Mouse (Mus musculus): Measurements from ENCODE around the gene Fut2. TPM values are rescaled to one million over a fixed set of nuclear protein-coding genes. Genes with fewer than 3 reads are reported as not detected.
A peak's percentile ranks its signal among the peaks of the same experiment; 100 is the strongest.

Gene Fut2
- polyA plus RNA-seq, 1 experiment from 2014 or later = 0.38 TPM

DNA sequence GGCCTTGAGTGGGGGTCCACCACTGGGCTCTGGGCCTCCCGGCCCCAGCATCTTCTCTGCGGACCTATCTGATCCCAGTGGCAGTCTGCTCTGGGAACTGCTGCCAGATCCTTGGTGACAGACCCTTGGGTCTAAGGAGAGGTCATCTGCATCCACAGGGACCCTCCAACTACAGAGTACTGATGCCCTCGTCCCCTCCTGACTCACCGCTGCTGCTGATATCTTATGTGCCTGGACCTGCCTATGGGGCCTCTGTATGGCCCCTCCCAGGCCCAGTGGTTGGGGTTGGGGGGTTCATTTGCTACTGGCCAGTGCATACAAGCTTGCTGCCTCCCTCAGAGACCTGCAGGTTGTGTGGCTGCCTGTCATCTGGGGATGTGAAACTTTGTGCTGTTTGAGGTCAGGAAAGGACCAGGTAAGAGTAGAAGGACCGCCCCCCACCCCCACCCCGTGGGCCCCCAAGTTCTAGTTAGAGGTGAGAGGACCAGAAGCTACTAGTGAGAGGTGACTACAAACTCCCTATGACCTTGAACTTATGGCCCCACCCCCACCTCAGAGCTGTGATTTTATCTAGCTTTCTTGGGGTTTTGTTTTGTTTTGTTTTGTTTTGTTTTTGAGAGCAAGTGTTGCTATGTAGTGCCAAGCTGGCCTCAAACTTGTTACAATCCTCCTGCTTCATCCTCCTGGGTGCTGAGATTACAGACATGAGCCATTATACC lies 21.2 kb downstream of the Fut2 start:
- Histone ChIP-seq H3K4me2 (ENCODE audit: low read length) (peak overlapping the region; percentile 66; the same call in 1 of the 2 replicates), H3K9ac (ENCODE audit: low read depth, low read length) (no peak overlapping the region), H3K27ac (peak overlapping the region; percentile 74; the same call in 1 of the 2 replicates), H3K9me3 (replicated peaks; ENCODE audit: low read length) (no peaks in the 10 kb centered on the region), H3K36me3 (ENCODE audit: insufficient read depth, low read length) (no peaks in the 10 kb centered on the region), H3K4me3 (replicated peaks; ENCODE audit: low read depth, low read length) (no peak overlapping the region), H3K4me1 (replicated peaks; ENCODE audit: insufficient read depth, low read length) (peaks cover 30% of the 10 kb centered on the region), H3K27me3 (ENCODE audit: insufficient read depth, low read length) (no peaks in the 10 kb centered on the region)
- no peak for TF ChIP-seq CTCF (IDR thresholded peaks at IDR 0.05; ENCODE audit: low read depth)
- ATAC-seq (replicated peaks; ENCODE audit: low FRiP score, low read depth) (no peak), DNase-seq (ENCODE audit: low spot score) (no peak)
- WGBS = 76% methylated on average over 6 of the region's 6 CpGs

DNA sequence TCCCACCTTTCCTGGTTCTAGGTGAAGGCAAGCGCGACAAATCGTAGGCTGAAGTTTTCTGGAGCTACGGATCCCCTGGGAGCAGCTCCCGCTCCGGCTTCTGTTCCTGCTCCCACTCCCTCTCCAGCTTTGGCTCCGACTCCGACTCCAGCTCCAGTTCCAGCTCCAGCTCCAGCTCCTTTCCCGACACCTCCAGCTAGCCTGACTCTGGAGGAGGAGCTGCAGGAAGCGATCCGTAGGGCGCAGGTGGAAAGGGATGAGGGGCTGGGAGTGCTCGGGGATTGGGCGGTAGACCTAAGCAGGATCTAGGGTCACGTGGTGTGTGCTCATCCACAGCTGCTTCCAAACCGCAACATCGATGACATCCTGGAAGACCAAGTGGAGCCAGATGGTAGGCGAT lies 22.0 kb downstream of the Fut2 start:
- no peak for TF ChIP-seq CTCF (IDR thresholded peaks at IDR 0.05; ENCODE audit: low read depth)
- Histone ChIP-seq H3K9ac (ENCODE audit: low read depth, low read length) (peak overlapping the region; percentile 51; the same call in 1 of the 2 replicates), H3K4me3 (replicated peaks; ENCODE audit: low read depth, low read length) (peak overlapping the region; percentile 11), H3K36me3 (ENCODE audit: insufficient read depth, low read length) (no peaks in the 10 kb centered on the region), H3K27ac (peak overlapping the region; percentile 74), H3K9me3 (replicated peaks; ENCODE audit: low read length) (no peaks in the 10 kb centered on the region), H3K4me2 (ENCODE audit: low read length) (peak overlapping the region; percentile 66), H3K27me3 (ENCODE audit: insufficient read depth, low read length) (no peaks in the 10 kb centered on the region), H3K4me1 (replicated peaks; ENCODE audit: insufficient read depth, low read length) (peaks cover 37% of the 10 kb centered on the region)
- ATAC-seq (replicated peaks; ENCODE audit: low FRiP score, low read depth) = peak; percentile 5
- DNase-seq (ENCODE audit: low spot score) = peak; percentile 84
- 13% methylated on average over 18 of the region's 18 CpGs for WGBS

DNA sequence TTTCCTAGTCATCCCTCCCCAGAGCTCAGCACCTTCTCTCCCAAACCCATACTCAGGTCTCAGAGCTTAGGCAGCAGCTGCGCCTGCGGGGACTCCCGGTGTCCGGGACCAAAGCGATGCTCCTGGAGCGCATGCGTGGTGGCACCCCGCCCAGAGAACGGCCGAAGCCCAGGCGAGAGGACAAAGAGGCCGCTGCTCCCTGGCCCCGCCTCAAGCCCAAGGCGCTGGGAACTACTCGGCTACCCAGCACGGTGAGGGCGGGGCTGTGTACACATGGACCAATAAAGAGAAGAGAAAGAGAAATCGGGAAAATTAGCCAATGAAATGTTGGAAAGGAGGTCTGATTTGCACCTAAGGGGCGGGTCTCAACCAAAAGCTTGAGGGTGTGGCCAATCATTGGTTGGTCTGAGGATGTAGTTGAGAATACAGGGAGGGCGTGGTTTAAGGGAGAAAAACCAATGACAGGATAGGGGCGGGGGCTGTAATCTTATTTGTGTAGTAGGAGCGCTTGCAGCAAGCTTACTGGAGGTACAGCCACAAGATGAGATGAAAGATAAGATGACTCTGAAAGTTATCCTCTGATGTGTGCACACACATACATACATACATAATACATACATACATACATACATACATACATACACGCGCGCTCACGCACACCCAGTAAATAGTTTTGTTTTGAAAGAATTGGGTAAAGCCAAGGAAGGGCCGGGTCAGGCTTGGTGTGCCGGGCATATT lies 22.6 kb downstream of the Fut2 start:
- Histone ChIP-seq H3K9me3 (replicated peaks; ENCODE audit: low read length) (no peaks in the 10 kb centered on the region), H3K9ac (ENCODE audit: low read depth, low read length) (peak overlapping the region; percentile 65), H3K27ac (peak overlapping the region; percentile 91), H3K4me2 (ENCODE audit: low read length) (peak overlapping the region; percentile 67), H3K27me3 (ENCODE audit: insufficient read depth, low read length) (no peaks in the 10 kb centered on the region), H3K36me3 (ENCODE audit: insufficient read depth, low read length) (no peaks in the 10 kb centered on the region), H3K4me1 (replicated peaks; ENCODE audit: insufficient read depth, low read length) (peaks cover 37% of the 10 kb centered on the region), H3K4me3 (replicated peaks; ENCODE audit: low read depth, low read length) (peak overlapping the region; percentile 32)
- no peak for TF ChIP-seq CTCF (IDR thresholded peaks at IDR 0.05; ENCODE audit: low read depth)
- ATAC-seq (replicated peaks; ENCODE audit: low FRiP score, low read depth) (peak; percentile 94), DNase-seq (ENCODE audit: low spot score) (peak; percentile 100)
- 6% methylated on average over 28 of the region's 28 CpGs for WGBS

DNA sequence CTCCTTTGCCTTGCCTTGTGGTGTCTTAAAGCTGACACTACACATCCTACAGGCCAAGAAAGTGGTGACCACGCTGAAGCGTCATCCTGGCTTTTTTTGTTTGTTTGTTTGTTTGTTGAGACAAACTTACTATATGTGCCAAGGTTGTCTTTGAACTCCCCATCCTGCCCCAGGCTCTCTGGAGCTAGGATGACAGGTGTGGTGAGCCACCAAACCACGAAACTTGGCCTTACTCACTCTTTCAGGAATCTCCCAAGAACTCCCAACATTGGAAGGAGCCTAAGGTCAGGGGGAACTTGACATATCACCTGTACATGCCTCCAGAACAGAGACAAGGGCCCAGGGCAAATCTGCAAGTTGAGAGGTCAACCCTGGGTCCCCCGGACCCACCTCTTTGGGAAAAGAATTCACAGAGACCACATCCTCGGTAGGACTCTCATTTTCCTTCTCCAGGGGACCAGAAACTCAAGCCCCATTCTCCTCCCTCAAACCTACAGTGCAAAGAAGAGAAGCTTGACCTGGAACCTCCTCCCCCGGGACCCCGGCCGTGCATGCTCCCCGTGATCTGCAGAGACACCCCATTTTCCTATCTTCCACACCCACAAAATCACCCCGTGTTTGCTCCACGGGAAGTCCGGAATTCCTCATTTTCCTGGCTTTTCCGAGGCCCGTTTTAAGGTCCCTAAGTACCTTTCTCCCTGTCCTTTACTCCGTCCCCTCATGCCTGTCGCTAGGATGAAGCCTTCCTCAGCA lies 23.5 kb downstream of the Fut2 start:
- ATAC-seq (replicated peaks; ENCODE audit: low FRiP score, low read depth) = no peak
- 28% methylated on average over 16 of the region's 16 CpGs for WGBS
- peak overlapping the region; percentile 67 for H3K4me2 ChIP-seq (ENCODE audit: low read length)

DNA sequence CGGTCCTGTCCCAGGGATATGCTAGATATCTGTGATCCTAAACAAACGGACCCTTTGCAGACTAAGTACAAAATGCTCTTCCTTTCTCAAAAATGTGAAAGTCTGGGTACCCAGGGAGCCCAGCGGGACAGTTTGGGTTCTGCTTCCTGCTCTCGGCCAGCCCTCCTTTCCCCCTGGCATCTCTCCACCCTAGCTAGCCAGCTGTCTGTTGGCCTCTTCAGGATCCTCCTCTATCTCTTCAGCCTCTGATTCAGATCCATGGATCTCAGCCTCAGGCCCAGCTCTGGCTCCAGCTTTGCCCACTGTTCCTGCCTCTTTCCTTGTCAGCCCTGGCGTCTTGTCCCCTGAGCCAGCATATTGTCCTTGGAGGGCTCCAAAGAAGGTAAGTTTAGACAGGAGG lies 24.1 kb downstream of the Fut2 start:
- no peaks in the 10 kb centered on the region for H3K27me3 ChIP-seq (ENCODE audit: insufficient read depth, low read length)
- DNase-seq (ENCODE audit: low spot score) (no peak), ATAC-seq (replicated peaks; ENCODE audit: low FRiP score, low read depth) (no peak)
- H3K36me3 ChIP-seq (ENCODE audit: insufficient read depth, low read length) = no peaks in the 10 kb centered on the region
- no peak overlapping the region for H3K9ac ChIP-seq (ENCODE audit: low read depth, low read length)
- H3K9me3 ChIP-seq (replicated peaks; ENCODE audit: low read length) = no peaks in the 10 kb centered on the region
- peak overlapping the region; percentile 67 for H3K4me2 ChIP-seq (ENCODE audit: low read length)
- 0 out of 2 replicates have a peak overlapping the region, but pooled peaks have one; percentile 4 for H3K4me3 ChIP-seq (replicated peaks; ENCODE audit: low read depth, low read length)
- H3K27ac ChIP-seq = peak overlapping the region; percentile 91; the same call in 1 of the 2 replicates
- TF ChIP-seq CTCF (IDR thresholded peaks at IDR 0.05; ENCODE audit: low read depth) = no peak
- peaks cover 37% of the 10 kb centered on the region for H3K4me1 ChIP-seq (replicated peaks; ENCODE audit: insufficient read depth, low read length)
- WGBS = 71% methylated on average over 5 of the region's 5 CpGs

More for the DNA sequence above, 23.5 kb downstream of the Fut2 start:
- H3K27me3 ChIP-seq (ENCODE audit: insufficient read depth, low read length) = no peaks in the 10 kb centered on the region
- no peaks in the 10 kb centered on the region for H3K9me3 ChIP-seq (replicated peaks; ENCODE audit: low read length)
- peaks cover 37% of the 10 kb centered on the region for H3K4me1 ChIP-seq (replicated peaks; ENCODE audit: insufficient read depth, low read length)
- no peak for DNase-seq (ENCODE audit: low spot score)
- no peak for TF ChIP-seq CTCF (IDR thresholded peaks at IDR 0.05; ENCODE audit: low read depth)
- peak overlapping the region; percentile 65 for H3K9ac ChIP-seq (ENCODE audit: low read depth, low read length)
- H3K27ac ChIP-seq = peak overlapping the region; percentile 91
- peak overlapping the region; percentile 32 for H3K4me3 ChIP-seq (replicated peaks; ENCODE audit: low read depth, low read length)
- H3K36me3 ChIP-seq (ENCODE audit: insufficient read depth, low read length) = no peaks in the 10 kb centered on the region
